Mouse (Mus musculus) hindbrain, embryonic 13.5 days (tissue): ENCODE data around the gene Slco3a1. TPM values are rescaled to one million over a fixed set of nuclear protein-coding genes. Genes with fewer than 3 reads are reported as not detected.

Source experiments
- ATAC-seq: fragments of 200-750 bp; cut with Nextera tagmentation; 2 replicates; pipeline ENCODE4 v1.8.0; 2017; ENCODE audit warnings: moderate TSS enrichment; ENCODE audit not compliant: low FRiP score
- H3K27ac ChIP-seq: fragments of 300-500 bp; sonication (generic); 2 replicates; pipeline ENCODE4 v1.5.1; 2015; ENCODE audit warnings: inconsistent platforms, mild to moderate bottlenecking, moderate library complexity
- H3K27me3 ChIP-seq: fragments of 300-500 bp; sonication (generic); 2 replicates; pipeline ENCODE4 v1.6.1; 2015; ENCODE audit warnings: mild to moderate bottlenecking, inconsistent platforms
- H3K36me3 ChIP-seq: fragments of 300-500 bp; sonication (generic); 2 replicates; pipeline ENCODE4 v1.6.1; 2015; ENCODE audit warnings: mild to moderate bottlenecking, inconsistent platforms
- H3K4me1 ChIP-seq: fragments of 300-500 bp; sonication (generic); replicated peaks from 2 replicates; pipeline ENCODE4 v1.6.1; 2015; ENCODE audit warnings: inconsistent platforms
- H3K4me2 ChIP-seq: fragments of 300-500 bp; sonication (generic); 2 replicates; pipeline ENCODE4 v1.6.1; 2015; ENCODE audit warnings: inconsistent platforms, mild to moderate bottlenecking, moderate library complexity
- H3K4me3 ChIP-seq: fragments of 300-500 bp; sonication (generic); 2 replicates; pipeline ENCODE4 v1.5.1; 2015; ENCODE audit warnings: mild to moderate bottlenecking, inconsistent platforms
- H3K9ac ChIP-seq: fragments of 300-500 bp; sonication (generic); 2 replicates; pipeline ENCODE4 v1.6.1; 2015; ENCODE audit warnings: mild to moderate bottlenecking, inconsistent platforms
- H3K9me3 ChIP-seq: fragments of 300-500 bp; sonication (generic); 2 replicates; pipeline ENCODE4 v1.6.1; 2016; ENCODE audit warnings: inconsistent platforms
- WGBS: fragments of 180-500 bp; shearing (Covaris S2); methylation state at CpG from one replicate; pipeline ENCODE4 v1.1.7; 2015; 5-methylcytosine and 5-hydroxymethylcytosine counted together
- polyA plus RNA-seq: library from polyadenylated mRNA; unstranded; fragments of >200 nt; fragmentation: Nextera tagmentation; extraction: Ambion mirVana; gene quantifications from 2 replicates; pipeline ENCODE4 v1.2.1, GENCODE M21; 2015

Gene Slco3a1
- polyA plus RNA-seq, 1 experiment from 2014 or later, result 18.4 TPM

DNA sequence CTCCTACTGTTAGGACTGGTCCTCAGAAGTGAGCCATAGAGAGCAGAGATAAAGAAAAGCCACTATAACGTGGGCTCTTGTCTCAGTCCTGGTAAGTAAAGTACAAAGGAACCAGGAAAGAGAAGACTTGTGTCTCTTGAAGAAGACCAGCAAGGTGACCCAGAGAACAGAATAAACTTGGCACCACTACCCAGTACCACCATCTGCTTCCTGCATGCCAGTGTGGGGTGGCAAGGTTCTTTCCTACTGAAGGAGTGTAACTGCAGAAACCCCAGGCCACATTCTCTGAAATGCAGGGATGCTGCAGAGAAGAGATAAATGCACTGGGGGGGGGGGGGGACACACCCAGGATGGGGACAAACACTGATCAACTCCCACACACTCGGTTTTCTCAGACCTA is 29.0 kb downstream of the Slco3a1 start:
- H3K4me3 ChIP-seq, result no peak overlapping the region
- no peaks in the 10 kb centered on the region for H3K36me3 ChIP-seq
- 92% methylated on average over 2 of the region's 2 CpGs for WGBS
- no peak overlapping the region for H3K27ac ChIP-seq
- peaks cover 17% of the 10 kb centered on the region for H3K4me1 ChIP-seq
- H3K9ac ChIP-seq, result no peak overlapping the region
- ATAC-seq, result no peak
- no peak overlapping the region for H3K4me2 ChIP-seq
- H3K27me3 ChIP-seq, result peaks cover 10% of the 10 kb centered on the region; the same call in 1 of the 2 replicates
- no peaks in the 10 kb centered on the region for H3K9me3 ChIP-seq

DNA sequence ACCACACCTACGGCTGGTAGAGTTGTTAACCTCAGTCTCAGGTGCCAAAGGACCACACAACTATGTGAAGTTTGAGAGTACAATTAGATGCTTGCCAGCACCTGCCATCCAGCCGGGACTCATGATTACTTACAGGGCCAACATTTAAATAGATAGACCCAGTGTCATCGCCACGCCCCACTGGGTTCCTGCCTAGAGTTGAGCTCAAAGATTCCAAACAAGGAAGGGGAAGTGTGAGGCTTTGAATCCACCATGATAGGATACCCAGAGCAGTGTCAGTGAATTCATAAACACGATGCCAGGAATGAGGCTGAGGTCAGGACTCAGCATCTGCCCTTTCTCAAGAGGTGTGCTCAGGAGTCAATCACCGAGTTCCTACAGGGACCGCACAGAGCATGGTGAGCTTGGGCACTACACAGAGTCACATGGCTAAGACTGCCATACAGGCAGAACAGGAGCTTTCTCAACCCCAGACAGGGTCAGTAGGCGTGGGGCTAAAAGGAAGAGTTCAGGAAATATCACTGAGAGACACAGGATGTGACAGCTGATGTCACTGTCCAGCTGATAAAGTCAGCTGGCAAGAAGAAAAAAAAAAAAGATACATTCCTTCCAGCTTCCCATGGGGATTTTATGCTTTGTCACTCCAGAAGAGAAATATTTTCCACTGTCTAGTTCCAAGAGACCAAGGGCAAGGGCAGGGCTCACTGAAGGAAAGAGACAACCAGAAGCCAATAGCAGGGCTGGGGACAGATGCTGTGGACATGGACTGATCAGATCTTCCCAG is 30.2 kb downstream of the Slco3a1 start:
- WGBS, result 87% methylated on average over 8 of the region's 8 CpGs
- no peak for ATAC-seq

GRCm38 (mm10) chr7:74523086-74523485 is 31.5 kb downstream of the Slco3a1 start:
- Histone ChIP-seq H3K27ac (peak overlapping the region; percentile 5; the same call in 1 of the 2 replicates), H3K9me3 (no peaks in the 10 kb centered on the region), H3K27me3 (peaks cover 22% of the 10 kb centered on the region; the same call in 1 of the 2 replicates), H3K4me1 (peaks cover 17% of the 10 kb centered on the region), H3K4me2 (no peak overlapping the region), H3K36me3 (no peaks in the 10 kb centered on the region), H3K9ac (no peak overlapping the region), H3K4me3 (no peak overlapping the region)
- ATAC-seq, result no peak
- 35% methylated on average over 4 of the region's 4 CpGs for WGBS

More for the DNA sequence above, 30.2 kb downstream of the Slco3a1 start:
- H3K4me1 ChIP-seq, result peaks cover 17% of the 10 kb centered on the region
- no peaks in the 10 kb centered on the region for H3K36me3 ChIP-seq
- H3K27me3 ChIP-seq, result peaks cover 18% of the 10 kb centered on the region; the same call in 1 of the 2 replicates
- no peaks in the 10 kb centered on the region for H3K9me3 ChIP-seq
- H3K9ac ChIP-seq, result no peak overlapping the region
- H3K27ac ChIP-seq, result no peak overlapping the region
- no peak overlapping the region for H3K4me3 ChIP-seq
- no peak overlapping the region for H3K4me2 ChIP-seq

DNA sequence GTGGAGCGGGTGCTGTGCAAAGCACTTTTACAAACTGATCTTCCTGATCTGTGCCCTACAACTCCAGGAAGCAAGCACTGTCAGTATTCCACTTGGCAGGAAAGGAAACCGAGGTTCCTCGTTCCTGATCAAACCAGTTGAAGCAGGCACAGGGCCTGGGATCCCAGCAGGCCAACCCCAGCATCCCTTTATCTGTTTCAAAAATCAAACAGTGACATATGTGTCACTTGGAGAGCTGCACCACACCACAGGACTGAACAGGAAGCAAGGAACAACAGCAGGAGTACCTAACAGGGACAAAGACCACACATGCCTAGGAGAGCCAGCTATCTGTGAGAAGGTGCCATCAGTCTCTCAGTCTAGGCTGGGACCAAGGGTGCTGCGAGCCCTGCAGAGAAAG is 32.3 kb downstream of the Slco3a1 start:
- Histone ChIP-seq H3K27ac (peak overlapping the region; percentile 3; the same call in 1 of the 2 replicates), H3K9me3 (no peaks in the 10 kb centered on the region), H3K36me3 (no peaks in the 10 kb centered on the region), H3K27me3 (peaks cover 22% of the 10 kb centered on the region; the same call in 1 of the 2 replicates), H3K4me3 (no peak overlapping the region), H3K4me1 (peaks cover 17% of the 10 kb centered on the region), H3K9ac (no peak overlapping the region), H3K4me2 (no peak overlapping the region)
- no peak for ATAC-seq
- WGBS, result 89% methylated on average over 4 of the region's 4 CpGs

DNA sequence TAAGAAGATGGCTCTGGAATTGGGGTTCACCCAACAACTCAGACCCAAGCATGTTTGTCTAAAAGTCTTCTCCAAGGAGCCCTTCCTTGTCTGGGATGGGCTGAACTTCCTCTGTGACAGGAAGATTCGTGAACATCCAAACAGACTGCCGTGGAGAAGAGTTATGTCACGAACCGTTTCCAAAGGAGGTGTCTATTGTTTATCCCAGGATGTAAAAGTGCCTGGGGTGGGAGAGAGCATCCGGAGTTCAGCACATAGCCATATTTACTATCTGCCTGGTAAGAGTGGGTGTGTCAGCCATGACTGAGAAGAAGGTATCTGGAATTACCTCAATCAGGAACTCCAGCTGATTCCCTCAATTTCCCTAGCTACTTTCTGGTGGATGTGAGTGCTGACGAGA is 35.2 kb downstream of the Slco3a1 start:
- H3K4me1 ChIP-seq, result peaks cover 26% of the 10 kb centered on the region
- no peaks in the 10 kb centered on the region for H3K9me3 ChIP-seq
- no peak overlapping the region for H3K27ac ChIP-seq
- H3K9ac ChIP-seq, result no peak overlapping the region
- no peak for ATAC-seq
- no peak overlapping the region for H3K4me3 ChIP-seq
- no peak overlapping the region for H3K4me2 ChIP-seq
- 75% methylated on average over 6 of the region's 6 CpGs for WGBS
- H3K27me3 ChIP-seq, result peaks cover 22% of the 10 kb centered on the region; the same call in 1 of the 2 replicates
- H3K36me3 ChIP-seq, result no peaks in the 10 kb centered on the region

- 92% methylated on average over 1 of the region's 1 CpGs for WGBS
- Histone ChIP-seq H3K36me3 (no peaks in the 10 kb centered on the region), H3K27me3 (peaks cover 22% of the 10 kb centered on the region; the same call in 1 of the 2 replicates), H3K9ac (no peak overlapping the region), H3K9me3 (no peaks in the 10 kb centered on the region), H3K27ac (no peak overlapping the region), H3K4me1 (peaks cover 25% of the 10 kb centered on the region), H3K4me2 (no peak overlapping the region), H3K4me3 (no peak overlapping the region)
- no peak for ATAC-seq
These were observed 35.8 kb downstream of the Slco3a1 start for GRCm38 (mm10) chr7:74518776-74519175.

DNA sequence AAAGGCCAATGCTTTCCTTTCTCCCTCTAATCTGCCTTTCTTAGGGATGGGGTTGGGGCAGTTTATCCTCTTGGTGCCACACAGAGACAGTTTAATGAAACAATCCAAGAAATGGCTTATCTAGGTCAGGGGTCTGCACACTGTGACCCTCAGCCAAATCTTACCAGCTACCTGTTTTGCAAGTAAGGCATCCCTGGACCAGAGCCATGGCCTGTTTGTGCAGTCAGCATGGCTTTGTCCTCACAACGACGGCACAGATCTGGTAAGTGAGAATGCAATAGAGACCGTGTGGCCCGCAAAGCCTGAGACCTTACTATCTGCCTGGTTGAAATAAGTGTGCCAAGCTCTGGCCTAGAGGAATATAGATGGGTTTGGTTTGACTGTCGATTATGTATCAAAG is 36.3 kb downstream of the Slco3a1 start:
- H3K27me3 ChIP-seq, result peaks cover 22% of the 10 kb centered on the region; the same call in 1 of the 2 replicates
- no peaks in the 10 kb centered on the region for H3K9me3 ChIP-seq
- 91% methylated on average over 5 of the region's 5 CpGs for WGBS
- no peak overlapping the region for H3K4me2 ChIP-seq
- no peaks in the 10 kb centered on the region for H3K36me3 ChIP-seq
- H3K27ac ChIP-seq, result no peak overlapping the region
- no peak for ATAC-seq
- no peak overlapping the region for H3K4me3 ChIP-seq
- no peak overlapping the region for H3K9ac ChIP-seq
- peaks cover 25% of the 10 kb centered on the region for H3K4me1 ChIP-seq

DNA sequence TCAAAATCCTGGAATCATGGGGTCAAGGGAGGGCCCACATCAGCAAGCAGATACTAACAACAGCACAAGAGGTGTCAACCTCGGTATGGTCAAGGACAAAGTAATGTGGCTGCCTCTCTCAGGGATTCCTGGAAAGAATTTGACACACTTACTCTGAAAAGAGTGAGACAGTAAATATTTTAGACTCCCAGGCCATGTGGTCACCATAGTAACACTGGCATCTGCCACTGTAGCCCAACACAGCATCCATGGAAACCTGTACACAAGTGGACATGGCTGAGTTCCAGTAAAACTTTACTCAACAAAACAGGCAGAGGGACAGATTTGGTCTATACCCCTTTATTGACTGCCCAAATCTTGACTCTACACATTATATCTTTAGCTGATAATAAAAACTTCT is 43.9 kb downstream of the Slco3a1 start:
- Histone ChIP-seq H3K9me3 (no peaks in the 10 kb centered on the region), H3K4me1 (peaks cover 15% of the 10 kb centered on the region), H3K27ac (no peak overlapping the region), H3K27me3 (peaks cover 22% of the 10 kb centered on the region), H3K4me3 (no peak overlapping the region), H3K9ac (no peak overlapping the region), H3K36me3 (no peaks in the 10 kb centered on the region), H3K4me2 (no peak overlapping the region)
- peak; percentile 37 for ATAC-seq
- 59% methylated on average over 1 of the region's 1 CpGs for WGBS

DNA sequence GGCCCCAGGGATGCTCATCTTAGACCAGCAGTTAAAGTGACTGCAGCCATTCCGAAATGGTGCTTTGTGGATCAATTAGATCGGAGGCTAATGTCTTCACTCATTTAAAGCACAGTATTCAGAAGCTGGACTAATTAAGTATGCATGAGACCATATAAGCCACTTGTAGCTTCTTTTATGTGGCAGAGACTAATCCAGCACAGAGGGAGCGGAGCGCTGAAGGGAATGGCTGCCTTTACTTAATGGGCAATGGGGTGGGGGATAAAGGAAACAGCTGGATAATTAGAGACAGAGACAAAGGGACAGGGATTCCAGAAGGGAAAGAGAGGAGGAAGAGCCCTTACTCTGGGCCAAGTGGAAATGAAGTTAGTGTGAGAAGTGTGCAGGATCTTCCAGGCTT is 46.4 kb downstream of the Slco3a1 start:
- H3K4me2 ChIP-seq, result no peak overlapping the region
- H3K27me3 ChIP-seq, result peaks cover 38% of the 10 kb centered on the region
- H3K9me3 ChIP-seq, result no peaks in the 10 kb centered on the region
- peak; percentile 41; the same call in 1 of the 2 replicates for ATAC-seq
- H3K27ac ChIP-seq, result no peak overlapping the region
- peaks cover 15% of the 10 kb centered on the region for H3K4me1 ChIP-seq
- H3K9ac ChIP-seq, result no peak overlapping the region
- WGBS, result 44% methylated on average over 4 of the region's 4 CpGs
- H3K36me3 ChIP-seq, result peaks cover 6% of the 10 kb centered on the region; the same call in 1 of the 2 replicates
- no peak overlapping the region for H3K4me3 ChIP-seq

GRCm38 (mm10) chr7:74506856-74507255 is 47.7 kb downstream of the Slco3a1 start:
- Histone ChIP-seq H3K4me2 (no peak overlapping the region), H3K4me1 (peaks cover 15% of the 10 kb centered on the region), H3K4me3 (no peak overlapping the region), H3K27ac (no peak overlapping the region), H3K36me3 (peaks cover 6% of the 10 kb centered on the region; the same call in 1 of the 2 replicates), H3K27me3 (peaks cover 46% of the 10 kb centered on the region), H3K9ac (no peak overlapping the region), H3K9me3 (no peaks in the 10 kb centered on the region)
- WGBS, result 85% methylated on average over 5 of the region's 5 CpGs
- no peak for ATAC-seq

DNA sequence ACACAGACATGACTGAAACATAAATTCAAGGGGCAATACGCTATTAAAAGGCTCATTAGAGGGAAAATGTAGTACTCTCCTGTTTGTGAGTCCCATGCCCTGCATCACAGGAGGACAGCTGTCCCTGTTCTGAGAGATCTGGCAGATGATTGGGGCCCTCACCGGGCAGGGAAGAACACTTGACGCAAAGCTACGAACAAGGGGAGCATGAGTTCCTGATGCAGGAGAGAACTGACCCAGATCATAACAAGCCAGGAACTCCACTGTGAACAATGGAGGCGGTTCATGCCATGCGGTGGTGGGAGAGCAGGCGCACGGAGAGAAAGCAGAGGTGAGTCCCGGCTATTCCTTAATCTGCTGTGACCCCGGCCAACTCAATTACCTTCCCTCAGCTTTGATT is 48.9 kb downstream of the Slco3a1 start:
- Histone ChIP-seq H3K27me3 (peaks cover 46% of the 10 kb centered on the region), H3K4me3 (no peak overlapping the region), H3K9ac (no peak overlapping the region), H3K9me3 (no peaks in the 10 kb centered on the region), H3K36me3 (peaks cover 6% of the 10 kb centered on the region; the same call in 1 of the 2 replicates), H3K27ac (no peak overlapping the region), H3K4me2 (no peak overlapping the region), H3K4me1 (peaks cover 16% of the 10 kb centered on the region)
- WGBS, result 80% methylated on average over 10 of the region's 10 CpGs
- ATAC-seq, result no peak

- peak; percentile 69 for ATAC-seq
- WGBS, result 26% methylated on average over 10 of the region's 10 CpGs
These were observed 53.4 kb downstream of the Slco3a1 start for GRCm38 (mm10) chr7:74501187-74501586.

More at GRCm38 (mm10) chr7:74501187-74501586, 53.4 kb downstream of the Slco3a1 start:
- Histone ChIP-seq H3K27ac (no peak overlapping the region), H3K27me3 (peaks cover 59% of the 10 kb centered on the region), H3K9ac (no peak overlapping the region), H3K4me1 (peaks cover 8% of the 10 kb centered on the region; the same call in 1 of the 2 replicates), H3K4me3 (no peak overlapping the region), H3K9me3 (no peaks in the 10 kb centered on the region), H3K36me3 (peaks cover 6% of the 10 kb centered on the region; the same call in 1 of the 2 replicates), H3K4me2 (no peak overlapping the region)
